Mouse (Mus musculus): ENCODE results near the gene Ybey.

DNA sequence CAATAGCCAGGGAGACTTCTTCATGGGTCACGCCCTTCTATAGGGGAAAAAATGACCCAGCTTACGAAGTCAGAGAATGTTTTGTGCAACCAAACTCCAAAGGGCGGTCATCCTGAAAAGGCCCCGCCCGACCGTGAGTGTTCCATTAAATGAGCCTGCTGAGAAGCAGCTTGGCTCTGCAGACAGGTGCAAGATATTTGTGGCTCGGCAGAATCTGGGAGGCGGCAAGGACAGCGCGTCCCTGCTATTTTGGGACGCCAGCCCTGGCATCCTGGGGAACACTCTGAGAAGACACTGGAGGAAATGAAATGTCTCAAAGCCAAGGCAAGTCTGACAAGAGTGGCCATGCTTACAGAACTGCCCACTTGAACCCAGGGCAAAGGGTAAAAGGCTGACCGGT is 52.1 kb downstream of the Ybey start:
- TF ChIP-seq TCF12 (IDR thresholded peaks at IDR 0.05; ENCODE audit: insufficient read depth, poor library complexity, severe bottlenecking) (peak; percentile 38), USF1 (IDR thresholded peaks at IDR 0.05; ENCODE audit: low read depth) (no peak), SRF (IDR thresholded peaks at IDR 0.05; ENCODE audit: control insufficient read depth, insufficient read length, low read depth) (no peak), MAX (IDR thresholded peaks at IDR 0.05; ENCODE audit: low read depth) (no peak), POLR2AphosphoS2 (IDR thresholded peaks at IDR 0.05; ENCODE audit: insufficient read length, low read depth) (no peak), POLR2A (IDR thresholded peaks at IDR 0.05; ENCODE audit: insufficient read length, low read depth) (no peak), MYOD1 (IDR thresholded peaks at IDR 0.05; ENCODE audit: control insufficient read depth in 1 of 3, insufficient read length in 2 of 3, low read depth in 2 of 3) (peak; percentile 78 to 94 (median 79)), CEBPB (IDR thresholded peaks at IDR 0.05; ENCODE audit: insufficient read depth, poor library complexity, severe bottlenecking) (no peak)
